Mouse (Mus musculus): ENCODE measurements around the gene Slc25a3.

The Slc25a3 gene

GRCm38 (mm10) chr10:91123828-91124822, at the start of gene Slc25a3:
Gene Slc25a3, minus strand, starts transcription at chr10:91124059.
- DNase-seq = peak; percentile 99

GRCm38 (mm10) chr10:91172329-91173100, 48.7 kb upstream of the Slc25a3 start:
- DNase-seq = no peak

- peak; percentile 94 for DNase-seq
Measured at GRCm38 (mm10) chr10:91171455-91172328, 47.8 kb upstream of the Slc25a3 start.

- peak; percentile 75 for DNase-seq
Measured at GRCm38 (mm10) chr10:91171041-91171440, 47.2 kb upstream of the Slc25a3 start.

GRCm38 (mm10) chr10:91170143-91170941, 46.5 kb upstream of the Slc25a3 start:
- DNase-seq = peak; percentile 94

- no peak for DNase-seq
Measured at GRCm38 (mm10) chr10:91169414-91170065, 45.7 kb upstream of the Slc25a3 start.

- DNase-seq = no peak
Measured at GRCm38 (mm10) chr10:91167352-91167751, 43.5 kb upstream of the Slc25a3 start.

GRCm38 (mm10) chr10:91166890-91167289, 43.0 kb upstream of the Slc25a3 start:
- DNase-seq = peak; percentile 83

- DNase-seq = no peak
Measured at GRCm38 (mm10) chr10:91165850-91166249, 42.0 kb upstream of the Slc25a3 start.

GRCm38 (mm10) chr10:91164491-91164890, 40.6 kb upstream of the Slc25a3 start:
- DNase-seq = no peak

- no peak for DNase-seq
Measured at GRCm38 (mm10) chr10:91162511-91163163, 38.8 kb upstream of the Slc25a3 start.

- no peak for DNase-seq
Measured at GRCm38 (mm10) chr10:91162077-91162476, 38.2 kb upstream of the Slc25a3 start.

GRCm38 (mm10) chr10:91161006-91161405, 37.1 kb upstream of the Slc25a3 start:
- DNase-seq = no peak

GRCm38 (mm10) chr10:91158442-91158841, 34.6 kb upstream of the Slc25a3 start:
- DNase-seq = no peak

- DNase-seq = no peak
Measured at GRCm38 (mm10) chr10:91156338-91156737, 32.5 kb upstream of the Slc25a3 start.

GRCm38 (mm10) chr10:91153894-91154503, 30.1 kb upstream of the Slc25a3 start:
- no peak for DNase-seq

- DNase-seq = no peak
Measured at GRCm38 (mm10) chr10:91145413-91145812, 21.6 kb upstream of the Slc25a3 start.

GRCm38 (mm10) chr10:91143313-91144230, 19.7 kb upstream of the Slc25a3 start:
- DNase-seq = no peak

- DNase-seq = peak; percentile 28
Measured at GRCm38 (mm10) chr10:91142654-91143191, 18.9 kb upstream of the Slc25a3 start.
